Mouse (Mus musculus) mouse trophoblast stem cell (cell line): ENCODE data around the gene Ifnk.

Experiments used
- in situ Hi-C, 2 experiments: fragments of 300-500 bp; cut with MseI, MboI; formaldehyde crosslinking; loops; 2 replicates in 1 of 2; 3 replicates in 1 of 2; pipeline ENCODE4 v1.15.1; 2025

The Ifnk gene

DNA sequence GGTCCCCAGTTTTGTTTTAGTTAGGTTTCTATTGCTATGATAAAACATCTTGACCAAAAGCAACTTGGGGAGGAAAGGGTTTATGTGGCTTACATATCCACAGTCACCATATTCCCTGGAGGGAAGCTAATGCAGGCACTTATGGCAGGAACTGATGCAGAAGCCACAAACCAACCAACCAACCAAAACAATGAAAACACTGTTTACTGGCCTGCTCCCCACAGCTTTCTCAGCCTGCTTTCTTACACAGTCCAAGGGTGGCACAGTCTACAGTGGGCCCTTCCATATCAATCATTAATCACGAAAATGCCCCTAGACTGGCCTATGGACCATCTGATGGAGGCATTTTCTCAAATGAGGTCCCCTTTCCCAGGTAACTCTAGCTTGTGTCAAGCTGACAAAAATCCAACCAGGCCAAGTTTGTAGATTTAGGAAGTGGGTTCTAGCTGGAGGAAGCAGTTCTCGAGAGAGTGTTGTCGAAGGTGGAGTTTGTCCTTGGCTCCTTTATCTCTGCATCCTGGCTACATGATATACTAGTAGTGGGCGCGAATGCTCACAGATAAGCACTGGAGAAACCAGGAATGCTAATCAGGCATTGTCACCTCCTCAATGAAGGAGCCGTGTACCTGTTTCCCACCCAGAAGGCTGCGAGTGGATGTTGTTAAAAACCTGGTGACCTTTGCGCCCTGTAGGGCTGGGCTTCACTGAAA is 35.9 kb downstream of the Ifnk start:
- in situ Hi-C loops, result no loop called here

DNA sequence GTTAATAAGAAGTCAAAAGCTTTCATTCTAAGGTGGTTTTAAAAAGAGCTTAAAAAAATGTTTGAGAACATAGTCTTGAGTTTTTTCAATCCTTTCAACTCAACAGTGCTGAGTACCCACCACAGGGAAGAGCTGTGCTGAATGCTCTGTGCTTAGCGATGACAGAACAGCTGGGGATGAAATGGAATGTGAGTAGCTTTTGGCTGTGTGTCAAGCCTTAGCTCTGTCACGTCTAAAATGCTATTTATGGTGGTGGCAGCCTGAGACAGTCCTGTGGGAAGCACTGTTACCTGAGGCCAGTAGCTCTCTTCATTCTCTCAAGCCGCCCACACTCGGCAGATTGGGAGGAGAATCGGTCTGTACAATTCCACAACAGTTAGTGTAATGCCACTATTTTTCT is 37.9 kb downstream of the Ifnk start:
- in situ Hi-C loops, result loop anchor here (5.0 to 10.0 kb wide), 2 partner anchors 232 to 235 kb away; no protein-coding TSS in a partner anchor

DNA sequence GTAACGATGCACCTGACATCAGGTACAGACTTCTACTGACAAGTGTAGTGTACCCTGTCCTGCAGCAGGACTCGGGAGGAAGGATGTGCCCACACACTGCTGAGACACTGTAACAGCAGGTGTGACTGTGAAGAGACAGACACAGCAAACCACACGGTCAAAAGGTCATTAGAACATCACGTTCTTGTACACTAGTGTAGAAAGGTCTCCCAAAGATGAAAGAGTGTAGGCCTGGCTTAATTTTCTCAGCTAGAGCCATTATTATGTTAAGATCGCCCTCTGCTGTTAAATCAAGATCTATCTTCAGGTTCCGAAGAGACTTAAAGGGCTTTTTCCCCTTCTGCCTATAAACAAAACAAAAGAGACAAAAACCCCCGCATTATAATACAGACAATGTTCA is 40.9 kb downstream of the Ifnk start:
- in situ Hi-C loops, result loop anchor here (5.0 to 10.0 kb wide), 2 partner anchors 235 to 238 kb away; no protein-coding TSS in a partner anchor

DNA sequence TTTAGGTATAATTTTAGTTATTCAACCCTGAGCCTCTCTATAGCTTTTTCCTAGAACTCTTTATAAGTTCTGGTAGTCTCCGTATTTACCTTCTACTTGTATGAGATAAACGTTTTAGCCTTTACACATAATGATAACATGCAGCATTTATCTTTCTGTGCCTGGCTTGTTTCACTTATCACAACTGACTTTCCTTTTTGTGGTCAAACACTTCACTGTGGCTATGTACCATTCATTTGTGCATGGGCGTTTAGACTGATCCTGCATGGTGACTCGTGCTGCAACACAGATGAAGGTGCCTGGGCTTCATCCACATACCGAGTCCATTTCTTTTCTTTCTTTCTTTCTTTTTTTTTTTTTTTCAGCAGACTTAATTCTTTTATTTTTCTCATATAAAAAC is 49.8 kb downstream of the Ifnk start:
- in situ Hi-C loops, result no loop called here
